Mouse (Mus musculus): ENCODE measurements around the gene Twist2.

DNA sequence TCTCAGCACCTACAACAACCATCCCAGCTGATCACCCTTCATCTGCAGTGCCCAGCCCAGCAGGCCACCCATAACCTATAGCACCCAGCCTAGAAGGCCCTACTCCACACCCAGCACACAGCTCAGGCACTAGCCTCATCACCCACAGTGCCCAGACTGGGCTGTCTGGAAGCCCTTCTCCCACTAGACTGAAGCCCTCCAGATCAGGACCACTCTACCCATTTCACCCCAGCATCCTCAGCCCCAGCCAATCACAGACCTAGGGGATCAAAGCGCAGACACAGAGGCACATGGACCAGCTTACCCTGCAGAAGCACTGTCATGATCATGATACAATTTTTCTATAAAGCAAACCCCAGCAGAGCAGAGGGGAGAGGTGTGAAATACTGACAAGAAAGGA is 57.6 kb downstream of the Twist2 start:
- TF ChIP-seq POLR2A (IDR thresholded peaks at IDR 0.05; ENCODE audit: low read depth, low read length) (no peak), CTCF (IDR thresholded peaks at IDR 0.05; ENCODE audit: borderline replicate concordance, insufficient read depth, low read length) (no peak)

Measured in embryonic fibroblast, embryonic 13.5 days (primary cell).